Mouse (Mus musculus) kidney, adult 18-20 months (tissue): ENCODE measurements around the gene Tspan31.
A peak's percentile ranks its signal among the peaks of the same experiment; 100 is the strongest.

ENCODE experiments used
- DNase-seq: peaks from one replicate; pipeline ENCODE4 v3.0.0; 2021

Tspan31 gene

DNA sequence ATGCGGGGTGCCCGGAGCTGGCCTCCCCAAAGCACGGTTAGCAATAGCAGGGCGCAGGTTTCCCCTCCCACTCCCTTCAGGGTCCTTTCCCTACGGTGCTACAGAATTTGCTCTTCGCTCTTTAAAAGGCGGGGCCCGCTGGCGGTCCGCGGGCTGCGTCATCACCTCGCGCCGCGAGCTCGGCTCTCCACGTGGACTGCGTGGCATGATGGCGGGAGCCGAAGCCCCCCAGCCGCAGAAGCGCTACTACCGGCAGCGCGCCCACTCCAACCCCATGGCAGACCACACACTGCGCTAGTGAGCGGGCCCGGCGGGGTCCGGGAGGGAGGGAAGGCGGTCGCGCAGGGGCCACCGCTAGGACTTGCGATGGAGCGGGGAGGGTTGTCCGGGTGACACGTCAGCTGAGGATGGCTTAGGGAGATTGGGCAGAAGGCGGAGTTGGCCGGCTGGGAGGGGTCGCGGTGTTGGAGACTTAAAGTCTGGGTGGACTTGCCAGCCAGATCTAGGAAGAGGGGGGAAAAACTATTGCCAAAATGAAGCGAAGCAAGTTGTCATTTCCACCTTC lies 28.2 kb downstream of the Tspan31 start:
- DNase-seq = peak; percentile 94

DNA sequence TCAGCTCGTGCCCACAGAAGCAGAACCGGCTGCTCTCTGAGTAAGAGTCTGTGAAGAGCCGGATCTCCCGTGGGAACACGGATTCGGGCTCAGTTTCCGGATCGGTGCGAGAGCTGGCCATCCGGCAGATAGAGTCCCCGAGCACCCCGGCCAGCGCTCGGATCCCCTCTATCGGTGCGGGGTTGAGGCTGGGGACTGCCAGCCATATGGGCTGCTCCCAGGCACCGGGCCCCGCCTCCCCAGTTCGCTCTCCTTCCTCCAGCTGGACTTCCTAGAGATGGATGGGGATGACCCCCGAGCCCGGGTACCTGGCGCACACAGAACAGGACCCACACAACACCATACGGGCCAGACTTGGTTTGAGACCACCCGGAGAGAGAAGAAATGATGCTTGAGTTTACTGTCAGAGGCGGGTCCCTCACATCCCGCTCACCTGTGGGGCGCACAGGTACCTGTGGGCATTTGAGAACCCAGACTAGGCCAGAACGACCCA lies 28.7 kb downstream of the Tspan31 start, which contains the start of the genes Mettl1 and Eef1akmt3:
TSS of gene Mettl1 (plus strand) at position 141 of the 493 bp plus-strand sequence.
TSS of gene Eef1akmt3 (minus strand) at position 240 of the 493 bp plus-strand sequence.
- DNase-seq = no peak

DNA sequence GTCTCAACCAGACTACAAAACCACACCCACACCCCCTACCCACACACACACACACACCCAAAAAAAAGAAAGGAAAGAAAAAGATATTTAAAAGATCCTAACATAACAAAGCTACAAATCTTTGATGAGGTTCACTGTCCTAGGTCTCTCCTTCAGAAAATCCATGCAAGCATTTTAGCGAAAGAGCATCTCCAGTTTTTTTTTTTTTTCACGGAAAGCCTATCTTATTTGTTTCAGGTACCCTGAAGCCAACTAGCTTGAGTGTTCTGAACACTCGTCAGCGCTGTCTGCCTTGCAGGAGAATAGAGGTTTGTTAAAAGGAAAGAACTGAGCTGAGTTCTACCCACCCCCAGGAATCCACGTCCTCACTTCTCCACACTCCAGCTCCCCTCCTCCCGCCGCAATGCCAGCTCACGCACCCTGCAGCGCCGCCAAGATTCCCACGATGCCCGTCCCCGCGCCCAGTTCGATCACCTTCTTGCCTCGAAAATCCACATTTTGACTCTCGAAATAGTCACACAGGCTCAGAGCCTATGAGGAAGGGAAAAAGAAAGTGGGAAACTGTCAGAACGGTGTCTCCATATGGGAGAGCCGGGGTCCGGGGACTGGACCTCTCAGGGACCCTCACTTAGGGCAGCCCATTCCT lies 29.4 kb downstream of the Tspan31 start:
- DNase-seq = peak; percentile 39

DNA sequence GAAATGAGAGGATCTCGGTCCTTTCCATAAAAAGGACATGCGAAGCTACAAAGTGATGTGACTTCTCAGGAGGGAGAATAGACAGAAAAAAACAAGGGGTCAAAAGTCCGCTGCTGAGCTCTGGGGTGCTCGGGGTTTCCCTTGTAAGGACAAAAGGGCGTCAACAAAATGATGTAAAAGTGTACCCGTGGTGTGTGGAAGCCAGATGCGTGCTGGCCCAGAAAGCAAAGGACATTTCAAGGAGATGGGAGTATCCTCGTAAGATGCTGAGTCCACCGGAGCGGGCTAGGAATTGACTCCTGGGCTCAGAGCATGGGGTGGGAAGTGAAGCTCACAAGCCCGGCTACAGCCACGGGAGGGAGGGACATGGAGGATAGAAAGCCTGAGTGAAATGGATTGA lies 32.4 kb downstream of the Tspan31 start:
- peak; percentile 43 for DNase-seq

DNA sequence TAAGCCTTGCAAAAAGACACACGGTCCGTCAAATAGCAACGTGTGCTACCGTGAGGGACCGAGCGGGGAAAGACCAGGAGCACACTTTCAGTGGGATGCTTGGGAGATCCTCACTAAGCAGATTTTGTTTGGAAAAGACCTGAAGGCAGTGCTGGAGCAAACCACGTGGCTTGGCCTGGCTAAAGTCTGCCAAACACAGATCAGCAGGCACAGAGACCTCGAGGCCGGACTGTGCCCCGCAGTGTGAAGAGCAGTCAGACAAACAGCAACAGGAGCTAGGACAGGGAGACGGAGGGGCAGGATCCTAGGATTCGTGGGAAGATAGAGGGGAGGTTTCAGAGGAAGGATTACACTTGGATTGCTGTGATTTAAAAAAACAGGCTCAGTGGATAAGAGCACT lies 33.8 kb downstream of the Tspan31 start:
- DNase-seq = peak; percentile 72

DNA sequence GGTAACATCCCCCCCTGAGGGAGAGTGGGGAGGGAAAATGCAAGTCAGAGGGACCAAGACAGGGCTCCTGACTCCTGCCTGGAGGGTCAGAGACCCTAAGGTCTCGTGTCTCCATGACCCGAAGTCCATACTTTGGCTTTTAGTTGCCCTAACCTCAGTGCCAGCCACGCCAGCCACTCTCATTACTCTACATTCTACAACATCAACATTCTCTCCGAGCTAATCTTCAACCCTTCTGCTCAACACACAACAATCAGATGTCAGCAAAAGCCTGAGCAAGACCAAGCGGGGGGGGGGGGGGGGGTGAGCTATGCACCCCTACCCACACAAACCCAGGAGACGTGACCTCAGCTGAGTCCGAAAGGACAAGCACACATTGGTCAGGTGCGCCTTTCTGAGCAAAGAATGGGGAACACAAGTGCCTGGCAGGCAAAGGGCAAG lies 36.7 kb downstream of the Tspan31 start:
- DNase-seq = peak; percentile 62

DNA sequence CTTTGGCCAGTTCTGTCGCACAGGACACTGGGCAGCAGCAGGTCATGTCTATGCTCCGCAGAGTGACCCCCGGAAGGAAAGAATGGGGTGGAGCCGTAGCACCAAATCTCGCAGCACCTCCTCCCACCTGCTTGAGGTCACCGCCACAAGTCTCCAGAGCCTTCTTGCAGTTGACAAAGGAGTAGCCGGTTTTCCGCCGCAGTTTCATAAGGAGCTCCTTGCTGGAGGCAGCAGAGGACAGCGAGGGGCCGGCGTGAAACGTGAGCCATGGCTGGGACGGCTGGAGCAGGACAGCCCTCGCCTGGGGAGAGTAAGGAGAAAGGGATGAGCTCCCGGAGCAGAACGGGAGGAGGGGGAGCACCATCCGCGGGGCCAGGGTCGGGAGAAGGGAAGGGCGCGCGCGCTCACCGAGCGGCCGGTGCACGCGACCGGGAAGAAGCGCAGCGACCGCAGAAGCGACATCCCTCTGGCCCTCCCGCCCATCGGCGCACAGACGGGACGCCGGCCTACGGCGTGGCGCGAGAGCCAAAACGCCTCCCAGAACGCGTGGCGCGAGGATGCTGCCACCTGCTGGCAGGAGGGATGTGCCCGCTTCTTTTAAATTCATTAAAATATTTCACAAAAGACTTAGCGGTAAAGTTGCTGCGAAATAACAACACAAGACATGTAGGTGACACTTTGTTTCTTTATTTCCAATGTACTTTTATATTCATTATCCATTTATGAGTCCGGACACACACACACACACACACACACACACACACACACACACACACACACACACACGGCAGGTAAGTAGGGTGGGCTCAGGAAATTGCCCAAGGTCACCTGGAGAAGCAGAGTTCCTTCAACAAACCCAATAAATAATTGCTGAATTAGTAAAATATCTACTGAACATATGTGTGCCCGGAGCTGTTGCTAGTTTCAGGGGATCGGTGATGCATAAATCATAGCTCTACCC lies 39.4 kb downstream of the Tspan31 start, which contains the start of gene Tsfm:
TSS of gene Tsfm (minus strand) at position 505 of the 961 bp plus-strand sequence.
- DNase-seq = peak; percentile 93

DNA sequence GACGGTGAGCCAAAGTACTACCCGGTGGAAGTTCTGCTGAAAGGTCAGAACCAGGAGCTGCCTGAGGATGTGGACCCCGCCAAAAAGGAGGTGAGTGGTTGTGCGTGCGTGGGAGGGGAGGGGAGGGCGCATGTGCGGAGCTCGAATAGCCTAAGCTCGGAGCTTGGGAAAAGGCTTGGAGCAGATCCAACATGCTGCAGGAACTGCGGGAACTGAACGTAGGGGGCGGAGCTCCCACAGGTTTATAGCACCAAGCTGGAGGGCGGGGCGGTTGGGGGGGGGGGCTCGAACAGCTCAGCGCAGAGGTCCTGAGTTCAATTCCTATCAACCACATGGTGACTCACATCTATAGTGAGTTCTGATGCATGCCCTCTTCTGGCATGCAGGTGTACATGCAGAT lies 51.6 kb downstream of the Tspan31 start:
- DNase-seq = no peak
